Mouse (Mus musculus): Measurements from ENCODE around the gene Fcf1. TPM values are rescaled to one million over a fixed set of nuclear protein-coding genes. Genes with fewer than 3 reads are reported as not detected.

The Fcf1 gene
- total RNA-seq (2021), result 10 to 100 TPM; 33.8 to 34.9 TPM
- long read RNA-seq, transcript Fcf1-201 (8 exons, 749 nt), result major isoform, 31 of 70 reads
- long read RNA-seq, partial matches to known transcripts, result 36 of 70 reads
- long read RNA-seq, other reads (novel, unspliced or antisense), result 3 of 70 reads

- peak; percentile 86 to 89 for DNase-seq (ENCODE audit: low spot score in 2 of 2)
Measured at GRCm38 (mm10) chr12:84970428-84971096, at the start of gene Fcf1, which contains the start of gene Arel1. Gene Fcf1 (plus strand): TSS chr12:84970897. Gene Arel1 (minus strand): TSS chr12:84970900.

GRCm38 (mm10) chr12:84921881-84922419 is 48.7 kb upstream of the Fcf1 start:
- no peak for DNase-seq (ENCODE audit: low spot score in 2 of 2)

- no peak for DNase-seq (ENCODE audit: low spot score in 2 of 2)
Measured at GRCm38 (mm10) chr12:84924324-84924723, 46.4 kb upstream of the Fcf1 start.

- DNase-seq (ENCODE audit: low spot score in 2 of 2), result no peak
Measured at GRCm38 (mm10) chr12:84926542-84926941, 44.2 kb upstream of the Fcf1 start.

GRCm38 (mm10) chr12:84932210-84932609 is 38.5 kb upstream of the Fcf1 start:
- no peak for DNase-seq (ENCODE audit: low spot score in 2 of 2)

GRCm38 (mm10) chr12:84935343-84935742 is 35.4 kb upstream of the Fcf1 start:
- no peak for DNase-seq (ENCODE audit: low spot score in 2 of 2)

GRCm38 (mm10) chr12:84939117-84939516 is 31.6 kb upstream of the Fcf1 start:
- no peak for DNase-seq (ENCODE audit: low spot score in 2 of 2)

- no peak for DNase-seq (ENCODE audit: low spot score in 2 of 2)
Measured at GRCm38 (mm10) chr12:84940343-84940742, 30.4 kb upstream of the Fcf1 start.

GRCm38 (mm10) chr12:84941717-84942116 is 29.0 kb upstream of the Fcf1 start:
- no peak for DNase-seq (ENCODE audit: low spot score in 2 of 2)

- DNase-seq (ENCODE audit: low spot score in 2 of 2), result no peak
Measured at GRCm38 (mm10) chr12:84943006-84943952, 27.4 kb upstream of the Fcf1 start.

GRCm38 (mm10) chr12:84944150-84944812 is 26.4 kb upstream of the Fcf1 start:
- DNase-seq (ENCODE audit: low spot score in 2 of 2), result no peak

- no peak for DNase-seq (ENCODE audit: low spot score in 2 of 2)
Measured at GRCm38 (mm10) chr12:84944813-84945553, 25.7 kb upstream of the Fcf1 start.

- no peak for DNase-seq (ENCODE audit: low spot score in 2 of 2)
Measured at GRCm38 (mm10) chr12:84947894-84948583, 22.7 kb upstream of the Fcf1 start.

- no peak for DNase-seq (ENCODE audit: low spot score in 2 of 2)
Measured at GRCm38 (mm10) chr12:84948584-84949285, 22.0 kb upstream of the Fcf1 start.

GRCm38 (mm10) chr12:84950763-84951162 is 19.9 kb upstream of the Fcf1 start:
- no peak for DNase-seq (ENCODE audit: low spot score in 2 of 2)

- DNase-seq (ENCODE audit: low spot score in 2 of 2), result no peak
Measured at GRCm38 (mm10) chr12:84951531-84951930, 19.2 kb upstream of the Fcf1 start.

- no peak for DNase-seq (ENCODE audit: low spot score in 2 of 2)
Measured at GRCm38 (mm10) chr12:84952351-84952750, 18.3 kb upstream of the Fcf1 start.

GRCm38 (mm10) chr12:84956317-84956716 is 14.4 kb upstream of the Fcf1 start:
- DNase-seq (ENCODE audit: low spot score in 2 of 2), result no peak

GRCm38 (mm10) chr12:84958794-84959356 is 11.8 kb upstream of the Fcf1 start:
- DNase-seq (ENCODE audit: low spot score in 2 of 2), result no peak
